Mouse (Mus musculus): ENCODE measurements around the gene Uts2. TPM values are rescaled to one million over a fixed set of nuclear protein-coding genes. Genes with fewer than 3 reads are reported as not detected.

Gene Uts2
- total and polyA plus RNA-seq, 3 experiments, result not detected

DNA sequence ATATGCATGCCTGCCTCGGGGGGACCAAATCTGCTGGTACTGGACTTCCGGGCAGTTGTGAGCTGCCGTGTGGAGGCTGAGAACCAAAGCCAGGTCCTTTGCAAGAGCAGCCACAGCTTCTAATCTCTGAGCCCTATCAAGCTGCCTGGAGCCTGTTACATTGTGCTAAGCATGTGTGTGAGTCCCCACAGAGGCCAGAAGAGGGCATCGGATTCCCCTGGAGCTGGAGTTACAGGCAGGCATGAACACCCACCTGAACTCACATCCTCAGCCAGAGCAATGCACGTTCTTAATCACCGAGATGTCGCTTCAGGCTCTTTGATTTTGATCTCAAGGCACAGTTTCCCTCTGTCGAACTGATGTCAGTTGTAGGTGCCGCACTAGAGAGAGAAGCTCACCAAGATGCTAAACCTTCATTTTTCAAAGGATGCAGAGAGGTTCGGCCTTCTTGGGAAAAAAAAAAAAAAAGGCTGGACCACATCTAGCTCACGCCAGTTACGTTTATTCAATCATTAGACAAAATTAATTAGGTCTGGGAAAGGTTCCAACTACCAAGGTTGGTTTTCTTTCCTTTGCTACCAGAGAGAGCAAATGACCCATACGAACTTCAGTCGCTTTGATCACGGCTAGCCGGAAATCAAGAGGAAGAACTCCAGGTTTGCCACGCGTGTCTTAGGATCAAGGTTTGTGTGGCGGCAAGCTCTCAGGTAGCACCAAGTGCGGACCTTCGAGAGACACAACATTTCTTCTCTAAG lies 18.6 kb upstream of the Uts2 start:
- Histone ChIP-seq H3K27me3 (ENCODE audit: control insufficient read depth in 1 of 2, insufficient read depth in 2 of 2, low read length in 2 of 2) (no peaks in the 10 kb centered on the region; a peak in 2 of 4 replicates), H3K36me3 (ENCODE audit: control insufficient read depth in 1 of 2, insufficient read depth in 2 of 2, low read length in 2 of 2) (no peaks in the 10 kb centered on the region), H3K9ac (ENCODE audit: control insufficient read depth, low read depth, low read length, poor library complexity, severe bottlenecking) (no peak overlapping the region), H3K9me3 (replicated peaks; ENCODE audit: insufficient read depth, low read length) (no peaks in the 10 kb centered on the region), H3K4me3 (ENCODE audit: control insufficient read depth in 1 of 2, insufficient read depth in 1 of 2, low read depth in 2 of 2, low read length in 2 of 2) (no peak overlapping the region), H3K27ac (ENCODE audit: control insufficient read depth, low read depth, low read length) (no peak overlapping the region), H3K4me1 (ENCODE audit: control insufficient read depth in 1 of 2, insufficient read depth in 2 of 2, low read length in 2 of 2) (no peaks in the 10 kb centered on the region), H3K79me2 (ENCODE audit: control insufficient read depth, insufficient read depth, low read length, poor library complexity) (no peaks in the 10 kb centered on the region)
- DNase-seq (ENCODE audit: low read depth, low spot score), result no peak
- no peak for TF ChIP-seq MAZ (IDR thresholded peaks at IDR 0.05; ENCODE audit: low read depth, low read length)
- TF ChIP-seq RCOR1 (IDR thresholded peaks at IDR 0.05; ENCODE audit: low read depth, low read length), result no peak
- TF ChIP-seq GATA1 (IDR thresholded peaks at IDR 0.05; ENCODE audit: low read depth, low read length), result no peak
- no peak for TF ChIP-seq TBP (IDR thresholded peaks at IDR 0.05; ENCODE audit: low read depth, low read length)
- TF ChIP-seq USF2 (IDR thresholded peaks at IDR 0.05; ENCODE audit: borderline replicate concordance in 1 of 2, insufficient read depth in 1 of 2, low read depth in 1 of 2, low read length in 2 of 2), result no peak
- no peak for TF ChIP-seq ETS1 (IDR thresholded peaks at IDR 0.05; ENCODE audit: low read depth, low read length)
- no peak for TF ChIP-seq CTCF (IDR thresholded peaks at IDR 0.05 in 2 of 3, conservative IDR thresholded peaks at IDR 0.05 in 1 of 3; ENCODE audit: control insufficient read depth in 1 of 3, insufficient read depth in 1 of 3, low read depth in 2 of 3, low read length in 3 of 3, poor library complexity in 1 of 3, severe bottlenecking in 1 of 3)
- TF ChIP-seq MAX (IDR thresholded peaks at IDR 0.05; ENCODE audit: low read length), result no peak
- TF ChIP-seq SIN3A (IDR thresholded peaks at IDR 0.05; ENCODE audit: low read length), result no peak
- no peak for TF ChIP-seq POLR2AphosphoS5 (IDR thresholded peaks at IDR 0.05; ENCODE audit: borderline replicate concordance, low read depth, low read length)
- no peak for TF ChIP-seq POLR2A (IDR thresholded peaks at IDR 0.05; ENCODE audit: control insufficient read depth in 1 of 2, insufficient read depth in 1 of 2, low read depth in 1 of 2, low read length in 2 of 2, poor library complexity in 1 of 2)
- no peak for TF ChIP-seq SMC3 (IDR thresholded peaks at IDR 0.05; ENCODE audit: low read depth, low read length)
- TF ChIP-seq MAFK (IDR thresholded peaks at IDR 0.05; ENCODE audit: borderline replicate concordance, low read depth, low read length), result no peak
- TF ChIP-seq ZNF384 (IDR thresholded peaks at IDR 0.05; ENCODE audit: low read depth, low read length), result no peak

DNA sequence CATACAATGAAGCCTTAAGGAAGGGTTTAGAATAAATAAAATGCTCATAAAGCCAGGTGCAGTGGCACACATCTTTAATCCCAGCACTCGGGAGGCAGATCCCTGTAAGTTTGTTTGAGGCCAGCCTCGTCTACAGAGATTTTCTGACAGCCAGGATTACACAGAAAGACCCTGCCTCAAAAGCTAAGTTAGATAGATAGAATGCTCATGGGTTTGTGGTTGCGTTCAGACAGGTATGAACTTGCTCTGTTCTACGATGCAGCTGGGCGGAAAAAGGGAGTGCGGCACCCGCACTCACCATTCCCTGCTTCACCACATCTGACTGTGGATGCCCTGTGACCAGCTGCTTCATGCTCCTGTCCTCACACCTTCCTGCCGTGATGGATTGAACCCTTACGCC lies 17.4 kb upstream of the Uts2 start:
- Histone ChIP-seq H3K79me2 (ENCODE audit: control insufficient read depth, insufficient read depth, low read length, poor library complexity) (no peaks in the 10 kb centered on the region), H3K4me3 (ENCODE audit: control insufficient read depth in 1 of 2, insufficient read depth in 1 of 2, low read depth in 2 of 2, low read length in 2 of 2) (no peak overlapping the region), H3K27me3 (ENCODE audit: control insufficient read depth in 1 of 2, insufficient read depth in 2 of 2, low read length in 2 of 2) (no peaks in the 10 kb centered on the region; a peak in 2 of 4 replicates), H3K4me1 (ENCODE audit: control insufficient read depth in 1 of 2, insufficient read depth in 2 of 2, low read length in 2 of 2) (no peaks in the 10 kb centered on the region), H3K27ac (ENCODE audit: control insufficient read depth, low read depth, low read length) (no peak overlapping the region), H3K9ac (ENCODE audit: control insufficient read depth, low read depth, low read length, poor library complexity, severe bottlenecking) (no peak overlapping the region), H3K36me3 (ENCODE audit: control insufficient read depth in 1 of 2, insufficient read depth in 2 of 2, low read length in 2 of 2) (no peaks in the 10 kb centered on the region), H3K9me3 (replicated peaks; ENCODE audit: insufficient read depth, low read length) (no peaks in the 10 kb centered on the region)
- TF ChIP-seq RCOR1 (IDR thresholded peaks at IDR 0.05; ENCODE audit: low read depth, low read length) (no peak), MAX (IDR thresholded peaks at IDR 0.05; ENCODE audit: low read length) (no peak), GABPA (IDR thresholded peaks at IDR 0.05; ENCODE audit: low read depth, low read length) (no peak), BHLHE40 (IDR thresholded peaks at IDR 0.05; ENCODE audit: borderline replicate concordance, low read depth, low read length) (no peak), CHD1 (IDR thresholded peaks at IDR 0.05; ENCODE audit: low read depth, low read length) (no peak), NRF1 (IDR thresholded peaks at IDR 0.05; ENCODE audit: insufficient read depth, low read depth, low read length, poor library complexity, severe bottlenecking) (no peak), EP300 (IDR thresholded peaks at IDR 0.05; ENCODE audit: low read depth in 1 of 2, low read length in 2 of 2) (no peak)
- no peak for DNase-seq (ENCODE audit: low read depth, low spot score)
